Mouse (Mus musculus): ENCODE data around the gene Anxa1.

The Anxa1 gene

DNA sequence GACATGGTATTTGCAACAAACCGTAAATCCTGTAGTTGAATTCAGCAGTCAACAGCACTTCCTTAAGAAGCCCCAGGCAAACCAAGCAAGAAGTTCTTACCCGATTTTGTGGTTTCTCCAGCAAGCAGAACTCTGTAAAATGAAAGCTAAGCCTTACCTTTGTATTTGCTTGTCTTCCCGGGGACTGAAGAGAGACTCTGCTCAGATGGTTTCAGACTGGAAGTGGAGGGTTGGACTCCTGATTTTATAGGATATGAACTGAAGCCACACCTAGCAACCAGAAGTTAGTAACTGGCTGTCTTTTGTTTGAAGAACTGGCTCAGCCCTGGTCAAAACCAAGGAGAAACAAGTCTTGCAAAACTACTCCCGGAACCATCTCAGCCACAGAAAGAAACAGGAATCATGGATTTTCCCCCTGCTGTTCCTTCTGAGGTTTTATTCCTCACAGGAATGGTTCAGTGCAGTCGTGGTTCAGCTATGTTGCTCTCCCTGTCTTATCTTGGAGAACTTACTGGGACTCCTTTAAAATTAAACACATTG is at the start of gene Anxa1:
Anxa1 (minus strand) TSS at position 490 of the 540 bp plus-strand sequence.
- DNase-seq (ENCODE audit: low spot score in 2 of 2), result no peak

DNA sequence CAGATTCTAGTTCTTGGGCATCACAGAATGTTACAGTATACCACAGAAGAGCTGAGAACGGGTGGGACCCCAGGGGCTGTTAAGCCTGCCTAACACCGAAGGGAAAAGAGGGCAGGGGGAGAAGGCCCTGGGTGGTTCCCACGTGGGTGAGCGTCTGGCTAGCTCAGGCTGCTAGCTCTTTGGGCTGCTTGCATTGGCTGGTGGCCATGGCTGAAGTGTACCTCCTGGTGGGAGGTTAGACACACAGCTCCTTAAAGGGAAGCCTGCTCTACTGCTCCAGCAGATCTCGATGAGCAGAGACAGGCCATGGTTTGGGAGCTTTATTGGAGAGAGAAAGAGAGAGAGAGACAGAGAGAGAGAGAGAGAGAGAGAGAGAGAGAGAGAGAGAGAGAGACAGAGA is 46.3 kb upstream of the Anxa1 start:
- DNase-seq (ENCODE audit: low spot score in 2 of 2), result no peak

DNA sequence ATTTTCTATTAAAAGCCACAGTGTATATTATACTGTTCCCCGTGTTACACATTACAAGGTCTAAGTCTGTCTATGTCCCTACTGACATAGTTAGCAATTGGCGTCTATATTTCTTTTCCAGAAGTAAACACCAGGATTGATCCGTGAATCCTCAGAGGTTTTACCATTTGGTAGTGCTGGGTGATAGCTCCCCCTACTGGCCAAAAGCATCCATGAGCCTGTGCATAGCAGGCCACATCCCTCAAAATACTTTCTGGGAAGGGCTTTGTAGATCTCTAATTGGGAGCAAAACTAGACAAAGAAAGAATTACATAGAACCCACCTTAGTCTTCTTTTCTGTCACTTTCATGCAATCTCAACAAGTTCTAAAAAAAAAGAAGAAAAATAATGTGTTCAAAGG is 43.8 kb upstream of the Anxa1 start:
- DNase-seq (ENCODE audit: low spot score in 2 of 2), result peak in 1 of 2 experiments; percentile 49

- no peak for DNase-seq (ENCODE audit: low spot score in 2 of 2)
These were observed 43.2 kb upstream of the Anxa1 start for GRCm38 (mm10) chr19:20433966-20434365.

DNA sequence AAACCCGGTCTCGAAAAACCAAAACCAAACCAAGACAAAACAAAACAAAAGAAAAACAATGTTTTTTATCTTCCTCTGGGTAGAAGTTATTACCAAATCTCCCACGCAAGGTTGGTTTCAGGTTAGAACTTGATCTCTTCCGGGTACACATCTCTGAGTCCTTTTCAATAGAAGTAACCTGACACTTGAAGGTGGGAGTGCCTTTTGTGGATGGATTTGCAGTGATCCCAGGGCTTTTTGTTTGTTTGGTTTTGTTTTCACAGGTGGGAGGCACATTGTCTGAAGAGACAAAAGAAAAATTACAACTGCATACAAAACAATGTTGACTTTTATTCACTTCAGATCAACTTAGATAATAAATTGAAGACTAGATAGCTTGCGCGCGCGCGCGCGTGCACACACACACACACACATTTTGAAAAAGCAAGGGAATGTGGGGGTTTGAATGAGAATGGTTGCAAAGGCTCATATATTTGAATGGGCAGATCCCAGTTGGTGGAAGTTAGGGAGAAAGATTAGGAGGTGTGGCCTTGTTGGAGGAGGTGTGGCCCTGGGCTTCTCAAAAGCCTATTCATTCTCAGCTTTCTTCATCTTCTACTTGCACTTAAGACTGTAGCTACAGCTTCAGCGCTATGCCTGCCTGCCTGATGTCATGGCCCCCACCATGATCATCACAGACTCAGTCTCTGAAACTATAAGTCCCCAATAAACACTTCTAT is 35.9 kb upstream of the Anxa1 start:
- no peak for DNase-seq (ENCODE audit: low spot score in 2 of 2)

GRCm38 (mm10) chr19:20411276-20411675 is 20.5 kb upstream of the Anxa1 start:
- no peak for DNase-seq (ENCODE audit: low spot score in 2 of 2)

DNA sequence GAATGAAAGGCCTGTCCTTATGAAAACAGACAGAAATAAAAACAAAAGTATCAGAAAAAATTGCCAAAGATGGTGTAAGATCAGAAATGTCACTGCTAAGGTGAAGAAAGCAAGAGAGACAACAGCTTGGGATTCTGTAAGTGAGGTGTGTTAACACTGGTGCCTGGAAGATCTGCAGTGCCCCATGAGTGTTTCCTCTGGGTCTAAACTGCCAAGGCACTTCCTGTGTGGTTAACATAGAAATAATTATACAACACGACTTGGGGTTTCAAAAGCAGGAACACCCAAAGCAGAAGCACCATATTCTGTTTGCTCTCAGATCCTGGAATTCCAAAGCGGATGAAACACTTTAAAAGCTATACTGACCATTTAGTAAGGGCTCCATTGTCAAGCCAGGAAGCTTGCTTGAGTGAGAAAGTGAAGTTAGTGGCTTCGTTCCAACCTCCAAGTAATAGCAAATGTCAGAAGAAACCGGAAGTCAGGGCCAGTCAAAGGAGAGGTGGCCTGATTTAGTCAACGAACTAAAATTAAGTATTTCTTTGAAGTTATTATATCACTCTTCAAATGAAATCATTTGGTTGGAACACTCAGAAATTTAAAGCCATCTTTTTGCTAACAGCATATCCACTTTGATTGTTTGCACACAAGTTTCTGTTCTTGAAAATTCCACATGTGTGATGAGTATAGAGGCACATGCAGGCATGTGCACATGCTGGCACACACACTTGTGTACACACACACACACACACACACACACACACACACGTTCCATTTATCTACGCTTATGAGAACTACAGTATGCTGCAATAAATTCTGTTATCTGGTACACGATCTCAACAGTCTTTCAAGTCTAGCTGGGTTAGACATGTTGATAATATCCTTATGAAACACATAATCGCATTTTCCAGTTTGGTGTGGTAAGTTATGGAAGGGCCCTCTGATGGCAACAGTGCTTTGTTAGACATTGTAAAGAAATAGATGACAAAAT is 19.1 kb upstream of the Anxa1 start:
- DNase-seq (ENCODE audit: low spot score in 2 of 2), result no peak

DNA sequence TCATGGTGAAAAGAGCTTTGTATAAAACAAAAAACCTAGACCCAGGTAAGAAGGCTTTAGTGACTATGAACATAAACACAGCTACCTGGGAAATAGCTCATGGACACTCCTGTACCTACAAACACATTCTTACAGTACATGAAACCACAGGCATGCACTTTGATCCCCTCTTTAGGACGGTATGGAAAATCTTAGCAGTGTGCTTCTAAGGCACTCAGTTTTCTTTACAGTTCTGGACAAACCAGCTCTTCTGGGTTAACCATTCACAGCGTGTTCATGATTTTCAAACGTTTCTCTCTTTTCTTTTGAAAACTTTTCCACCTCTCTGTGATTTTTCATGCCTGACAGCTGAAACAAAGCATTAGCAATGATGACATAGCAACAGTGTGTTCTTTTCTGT is 15.7 kb upstream of the Anxa1 start:
- DNase-seq (ENCODE audit: low spot score in 2 of 2), result no peak

- DNase-seq (ENCODE audit: low spot score in 2 of 2), result no peak
These were observed 14.3 kb upstream of the Anxa1 start for GRCm38 (mm10) chr19:20405015-20405414.

DNA sequence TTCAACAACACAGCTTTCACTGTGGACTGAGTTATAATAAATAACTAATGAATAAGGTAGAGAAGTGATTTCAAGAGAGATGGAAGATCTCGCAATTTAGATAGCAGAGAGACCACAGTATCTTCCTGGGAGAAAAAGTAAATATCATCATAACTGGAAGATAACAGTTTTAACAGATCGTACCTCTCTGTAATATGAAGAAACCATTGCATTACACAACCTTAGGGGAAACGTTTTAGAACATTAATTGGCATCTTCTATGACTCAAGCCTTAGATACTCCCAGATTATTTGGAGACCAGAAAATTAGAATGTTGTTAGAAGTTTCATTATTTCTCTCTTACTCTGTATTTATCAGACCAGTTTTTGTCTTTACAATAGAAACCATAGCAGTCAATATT is 13.0 kb upstream of the Anxa1 start:
- DNase-seq (ENCODE audit: low spot score in 2 of 2), result no peak

DNA sequence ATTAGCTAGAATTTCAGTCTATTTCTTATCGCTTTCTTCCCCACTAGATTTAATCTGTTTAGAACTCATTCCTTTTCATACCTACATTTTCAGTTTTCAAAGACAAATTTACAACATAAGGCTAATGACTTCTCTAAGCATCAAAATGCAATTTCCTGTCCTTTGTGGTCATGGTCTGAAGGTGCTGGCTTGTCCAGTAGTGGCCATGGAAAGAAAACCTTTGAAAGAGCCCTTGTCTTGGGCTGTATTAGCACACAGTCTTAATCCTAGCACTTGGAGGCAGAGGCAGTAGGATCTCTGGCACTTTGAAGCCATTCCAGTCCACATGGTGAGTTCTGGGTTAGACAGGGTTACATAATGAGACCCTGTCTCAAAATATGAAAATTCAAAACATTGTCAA is 12.5 kb upstream of the Anxa1 start:
- DNase-seq (ENCODE audit: low spot score in 2 of 2), result no peak

DNA sequence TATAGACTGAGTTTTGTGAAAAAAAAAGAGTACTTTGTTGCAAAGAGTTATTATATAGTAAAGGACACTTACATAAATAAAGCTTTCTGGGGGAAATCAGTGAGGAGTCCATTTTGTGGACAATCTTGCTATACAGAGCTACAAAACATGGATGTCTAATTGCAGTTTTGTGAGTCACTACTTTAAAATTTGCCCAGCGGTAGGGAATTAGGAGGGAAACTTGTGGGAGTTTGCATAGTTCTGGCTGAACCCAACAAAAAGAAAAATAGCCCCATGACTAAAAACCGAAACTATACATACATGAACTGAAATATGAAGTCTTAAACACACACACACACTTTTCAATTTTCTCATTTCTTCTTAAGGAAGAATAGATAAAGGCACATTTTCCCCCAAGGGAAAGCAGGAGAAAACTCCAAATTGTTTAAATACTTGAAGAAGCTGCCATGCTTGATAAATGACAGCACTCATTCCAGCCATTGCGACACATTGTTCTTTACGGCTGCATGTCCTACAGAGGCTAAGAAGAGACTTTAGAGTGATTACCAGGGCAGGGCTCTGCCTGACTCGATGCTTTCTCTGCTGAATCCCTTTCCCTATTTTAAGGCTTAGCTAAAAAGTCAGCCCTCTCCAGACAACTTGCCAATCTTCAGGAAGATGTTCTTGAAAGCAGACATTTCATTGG is 11.9 kb upstream of the Anxa1 start:
- no peak for DNase-seq (ENCODE audit: low spot score in 2 of 2)

DNA sequence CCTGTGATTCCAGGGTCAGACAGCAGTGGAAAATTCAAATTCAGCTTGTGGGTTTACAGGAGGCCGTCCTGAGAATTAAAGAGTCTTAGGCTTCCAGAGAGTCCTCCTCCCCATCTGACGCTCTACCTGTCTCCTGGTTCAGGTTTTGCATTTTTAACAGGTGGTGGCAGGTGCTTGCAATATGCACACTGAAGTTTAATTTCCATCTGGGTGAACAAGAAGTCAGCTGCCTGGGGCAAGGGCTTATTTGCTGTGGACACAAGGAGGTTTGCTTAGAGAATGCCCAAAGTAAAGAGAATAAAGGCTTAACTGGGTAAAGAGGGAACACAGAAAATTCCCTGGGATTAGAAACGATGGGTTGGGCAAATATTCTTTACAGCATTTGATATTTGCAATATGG is 11.2 kb upstream of the Anxa1 start:
- no peak for DNase-seq (ENCODE audit: low spot score in 2 of 2)

- DNase-seq (ENCODE audit: low spot score in 2 of 2), result no peak
These were observed 8.4 kb upstream of the Anxa1 start for GRCm38 (mm10) chr19:20399187-20399586.

DNA sequence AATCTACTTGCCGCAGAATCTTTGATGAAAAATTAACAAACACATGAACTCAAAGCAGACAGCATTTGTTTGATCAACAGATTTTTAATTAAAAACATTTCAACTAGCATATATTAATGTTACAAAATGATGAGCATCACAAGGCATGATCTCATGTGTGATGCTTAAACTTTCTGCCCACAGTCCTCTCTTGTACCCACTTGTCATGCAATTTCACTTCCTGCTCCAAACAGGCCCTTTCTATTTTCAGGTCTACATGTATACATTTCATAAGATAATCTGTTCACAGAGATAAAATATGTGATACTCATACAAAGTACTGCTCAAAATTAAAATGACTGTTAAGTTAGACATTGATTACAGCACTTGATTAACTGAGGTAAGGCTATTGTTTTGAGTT is 6.3 kb upstream of the Anxa1 start:
- DNase-seq (ENCODE audit: low spot score in 2 of 2), result no peak

GRCm38 (mm10) chr19:20393556-20394274 is 3.0 kb upstream of the Anxa1 start:
- no peak for DNase-seq (ENCODE audit: low spot score in 2 of 2)

DNA sequence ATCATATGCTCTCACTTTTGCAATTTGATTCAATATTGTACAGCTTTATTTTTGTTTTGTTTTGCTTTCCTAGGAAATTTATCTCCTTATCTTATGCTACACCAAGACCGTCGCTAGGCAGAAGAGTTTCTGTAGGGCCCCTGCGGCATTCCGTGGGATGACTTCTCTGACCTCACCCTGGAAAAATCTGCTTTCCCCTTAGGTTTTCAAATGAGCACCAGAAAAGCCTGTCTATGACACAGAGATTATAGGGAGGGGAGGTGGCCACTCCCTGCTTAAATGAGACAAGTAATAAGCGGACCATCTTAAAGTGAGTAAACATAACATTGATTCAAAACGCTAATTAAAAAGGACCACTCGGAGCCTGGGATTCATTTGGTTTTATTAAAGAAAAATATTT is 1.0 kb downstream of the Anxa1 start:
- DNase-seq (ENCODE audit: low spot score in 2 of 2), result no peak

GRCm38 (mm10) chr19:20389245-20389644 is 1.5 kb downstream of the Anxa1 start:
- DNase-seq (ENCODE audit: low spot score in 2 of 2), result no peak

GRCm38 (mm10) chr19:20388276-20388675 is 2.5 kb downstream of the Anxa1 start:
- DNase-seq (ENCODE audit: low spot score in 2 of 2), result no peak

GRCm38 (mm10) chr19:20386296-20386695 is 4.4 kb downstream of the Anxa1 start:
- no peak for DNase-seq (ENCODE audit: low spot score in 2 of 2)

DNA sequence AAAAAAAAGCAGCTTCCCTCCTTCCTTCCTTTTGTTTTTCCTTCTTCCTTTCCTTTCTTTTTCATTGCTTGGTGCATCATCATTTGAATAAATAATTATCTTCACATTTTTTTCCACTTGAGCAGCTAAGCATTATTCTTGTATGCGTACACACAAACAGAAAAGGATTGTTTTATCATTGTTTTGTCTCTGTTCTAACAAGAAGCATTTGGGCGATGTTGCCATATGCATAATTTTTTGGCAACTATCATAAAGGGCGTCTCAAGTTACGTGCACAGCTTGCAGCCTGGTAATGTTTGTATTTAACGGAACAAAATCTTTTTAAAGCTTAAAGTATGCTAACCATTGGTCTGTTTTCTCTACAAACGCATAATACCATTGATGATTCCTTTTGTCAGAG is 5.1 kb downstream of the Anxa1 start:
- DNase-seq (ENCODE audit: low spot score in 2 of 2), result no peak
